Mouse (Mus musculus): Measurements from ENCODE around the gene Slc38a6.

Gene Slc38a6

GRCm38 (mm10) chr12:73324180-73324586, 37.6 kb downstream of the Slc38a6 start:
- DNase-seq (ENCODE audit: low spot score), result no peak

GRCm38 (mm10) chr12:73324742-73325141, 38.2 kb downstream of the Slc38a6 start:
- no peak for DNase-seq (ENCODE audit: low spot score)

DNA sequence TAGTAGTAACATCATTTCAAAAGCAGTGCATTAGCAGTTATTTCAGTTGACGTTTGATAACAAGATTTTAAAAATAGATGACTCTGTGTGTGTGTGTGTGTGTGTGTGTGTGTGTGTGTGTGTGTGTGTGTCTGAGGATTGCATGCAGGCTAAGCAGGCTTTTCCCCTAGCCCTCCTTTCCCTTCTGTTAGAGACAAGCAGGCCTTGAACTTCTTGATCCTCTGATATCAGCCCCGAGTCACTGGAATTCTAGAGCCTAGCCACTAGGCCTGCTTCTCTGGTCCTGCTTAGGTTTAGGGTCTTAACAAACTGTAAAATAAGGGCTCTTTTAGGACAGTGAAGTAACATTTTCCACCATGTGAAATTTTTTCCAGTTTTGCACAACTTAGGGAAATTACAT, 38.6 kb downstream of the Slc38a6 start:
- DNase-seq (ENCODE audit: low spot score), result no peak

DNA sequence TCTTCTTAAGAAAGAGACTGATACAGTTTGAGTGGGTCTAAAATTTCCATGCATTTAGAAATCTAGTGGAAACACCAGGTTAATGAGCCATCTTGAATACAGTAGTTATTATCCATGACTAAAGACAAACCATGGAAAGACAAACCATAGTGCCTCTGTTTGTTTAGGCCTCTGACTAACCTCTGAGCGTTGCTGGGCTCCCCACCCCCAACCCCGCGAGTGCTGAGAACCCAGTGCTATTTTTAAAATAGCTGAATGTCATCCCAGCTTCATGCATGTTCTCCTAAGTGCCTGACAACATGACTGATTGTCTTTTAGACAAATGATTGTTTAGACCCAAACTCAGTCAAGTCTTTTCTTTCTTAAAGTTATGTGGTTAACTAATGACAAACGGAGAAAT, 39.0 kb downstream of the Slc38a6 start:
- DNase-seq (ENCODE audit: low spot score), result no peak

GRCm38 (mm10) chr12:73327381-73327780, 40.8 kb downstream of the Slc38a6 start:
- no peak for DNase-seq (ENCODE audit: low spot score)

DNA sequence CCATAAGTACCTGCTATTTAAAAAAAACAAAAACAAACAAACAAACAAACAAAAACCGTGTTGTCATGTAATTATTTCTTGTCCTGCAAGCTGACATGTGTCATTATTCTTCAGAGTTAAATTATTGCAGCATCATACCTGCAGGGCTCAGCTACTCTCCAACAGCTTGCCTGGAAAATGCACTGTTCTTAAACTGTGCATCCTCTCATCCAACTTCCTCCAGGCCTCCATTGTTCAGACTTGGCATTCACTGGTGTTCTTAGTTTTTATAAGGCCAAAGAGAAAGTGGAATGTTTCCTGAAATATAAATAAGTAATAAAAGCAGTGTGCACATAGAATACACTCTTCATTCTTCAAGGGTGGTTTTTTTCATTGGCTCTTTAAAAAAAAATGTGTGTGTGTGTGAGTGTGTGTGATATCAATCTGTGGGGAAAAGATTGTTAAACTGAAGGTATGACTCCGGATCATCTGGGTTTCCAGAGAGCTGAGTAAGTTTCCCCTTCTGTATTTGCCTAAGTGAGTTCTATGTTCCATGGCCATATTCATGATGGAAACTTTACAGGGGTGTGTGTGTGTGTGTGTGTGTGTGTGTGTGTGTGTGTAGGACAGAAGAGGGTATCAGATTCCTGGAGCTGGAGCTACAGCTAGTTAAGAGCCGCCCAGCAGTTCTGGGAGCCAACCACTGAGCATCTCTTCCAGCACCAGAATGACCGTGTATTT, 42.0 kb downstream of the Slc38a6 start:
- no peak for DNase-seq (ENCODE audit: low spot score)

- no peak for DNase-seq (ENCODE audit: low spot score)
Observed at GRCm38 (mm10) chr12:73330236-73330635, 43.7 kb downstream of the Slc38a6 start.

GRCm38 (mm10) chr12:73332701-73333100, 46.1 kb downstream of the Slc38a6 start:
- no peak for DNase-seq (ENCODE audit: low spot score)

GRCm38 (mm10) chr12:73334051-73334551, 47.5 kb downstream of the Slc38a6 start:
- no peak for DNase-seq (ENCODE audit: low spot score)

GRCm38 (mm10) chr12:73337127-73337526, 50.5 kb downstream of the Slc38a6 start:
- no peak for DNase-seq (ENCODE audit: low spot score)

DNA sequence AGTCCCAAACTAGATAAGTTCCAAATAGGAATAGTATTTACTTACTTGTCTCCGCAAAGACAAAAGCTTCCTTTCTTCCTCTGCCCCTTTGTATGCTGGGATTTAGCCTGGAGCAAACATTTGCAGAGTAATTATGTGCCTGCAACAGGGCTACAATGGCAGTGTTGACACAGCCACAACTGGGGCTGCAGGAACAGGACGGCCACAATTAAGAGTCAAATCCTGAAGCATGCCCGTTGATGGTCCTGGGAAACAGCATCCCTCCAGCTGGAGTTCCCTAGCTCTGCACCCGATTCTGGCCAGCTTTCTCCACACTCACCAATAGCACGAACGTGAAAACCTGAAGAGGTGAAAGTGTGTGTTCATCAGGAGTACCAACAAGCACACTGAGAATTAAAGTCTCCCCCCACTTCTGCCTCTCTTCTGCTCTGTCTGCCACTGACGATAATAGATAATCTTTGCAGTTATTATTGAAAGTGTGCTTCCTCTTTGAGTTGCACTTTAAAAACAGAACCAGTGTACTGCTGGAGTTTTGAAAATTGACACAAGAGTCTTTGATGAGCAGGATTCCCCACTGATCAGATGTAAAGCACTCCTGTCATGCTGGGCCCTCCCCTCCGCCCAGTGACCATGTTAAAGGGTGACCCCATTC, 54.2 kb downstream of the Slc38a6 start:
- DNase-seq (ENCODE audit: low spot score), result no peak

DNA sequence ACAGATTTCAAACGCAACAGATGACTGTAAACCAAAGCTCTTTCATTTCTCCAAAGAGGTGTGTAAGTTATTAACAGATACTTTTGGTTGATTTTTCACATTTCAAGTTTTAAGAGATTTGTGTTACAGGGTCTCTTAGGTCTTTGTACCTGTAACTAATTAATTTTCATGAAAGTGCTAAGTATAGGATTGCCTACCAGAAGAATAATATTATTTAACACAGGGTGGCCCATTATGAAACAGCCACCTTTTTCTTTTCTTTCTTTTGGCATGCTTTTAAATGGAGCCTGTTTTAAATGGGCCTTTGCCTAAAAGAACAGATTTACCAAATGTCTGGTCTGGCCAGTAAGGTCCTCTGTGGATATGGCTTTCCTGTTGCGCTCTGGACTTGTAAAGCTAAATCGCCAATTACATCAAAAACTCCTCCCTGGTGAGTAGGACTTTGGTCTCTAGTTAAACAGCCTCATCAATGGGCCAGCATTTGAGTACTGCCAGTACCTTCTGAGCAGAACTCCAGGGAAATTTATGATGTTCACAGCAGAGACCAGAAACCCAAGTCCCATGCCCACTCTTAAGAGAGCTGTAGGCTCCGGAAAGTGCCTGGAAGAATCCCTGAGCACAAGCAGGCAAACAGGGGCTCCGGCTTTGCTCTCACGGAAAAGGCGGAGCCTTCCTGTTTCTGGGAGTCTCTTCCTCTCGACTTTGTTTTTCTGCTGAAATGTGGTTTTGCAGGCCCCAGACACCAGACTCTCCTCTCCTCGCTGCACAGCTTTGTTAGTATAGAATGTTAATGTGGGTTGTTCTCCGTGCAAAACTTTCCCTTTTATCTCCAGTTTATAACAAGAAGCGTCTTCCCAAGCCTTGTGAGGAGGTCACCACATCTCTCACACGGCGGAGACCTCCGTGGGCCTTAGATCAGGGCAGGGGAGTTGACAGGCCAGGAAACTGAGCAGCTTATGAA, 55.4 kb downstream of the Slc38a6 start:
- DNase-seq (ENCODE audit: low spot score), result no peak

DNA sequence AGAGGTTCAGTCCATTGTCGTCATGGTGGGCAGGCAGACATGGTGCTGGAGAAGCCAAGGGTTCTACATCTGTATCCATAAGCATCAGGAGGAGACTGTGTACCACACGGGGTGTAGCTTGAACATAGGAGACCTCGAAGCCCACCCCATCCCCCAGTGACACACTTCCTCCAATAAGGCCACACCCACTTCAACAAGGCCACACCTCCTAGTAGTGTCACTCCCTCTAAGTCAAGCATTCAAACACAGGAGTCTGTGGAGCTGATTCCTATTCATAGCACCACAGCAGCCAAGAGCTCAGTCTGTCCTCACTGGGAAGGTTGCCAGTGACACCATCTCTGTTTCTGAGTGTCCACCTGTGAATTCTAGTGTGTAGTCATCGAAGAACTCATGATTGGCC, 57.7 kb downstream of the Slc38a6 start:
- DNase-seq (ENCODE audit: low spot score), result no peak

GRCm38 (mm10) chr12:73345157-73345556, 58.6 kb downstream of the Slc38a6 start:
- DNase-seq (ENCODE audit: low spot score), result no peak

- no peak for DNase-seq (ENCODE audit: low spot score)
Observed at GRCm38 (mm10) chr12:73347202-73347601, 60.6 kb downstream of the Slc38a6 start.

GRCm38 (mm10) chr12:73350466-73350865, 63.9 kb downstream of the Slc38a6 start:
- DNase-seq (ENCODE audit: low spot score), result no peak

DNA sequence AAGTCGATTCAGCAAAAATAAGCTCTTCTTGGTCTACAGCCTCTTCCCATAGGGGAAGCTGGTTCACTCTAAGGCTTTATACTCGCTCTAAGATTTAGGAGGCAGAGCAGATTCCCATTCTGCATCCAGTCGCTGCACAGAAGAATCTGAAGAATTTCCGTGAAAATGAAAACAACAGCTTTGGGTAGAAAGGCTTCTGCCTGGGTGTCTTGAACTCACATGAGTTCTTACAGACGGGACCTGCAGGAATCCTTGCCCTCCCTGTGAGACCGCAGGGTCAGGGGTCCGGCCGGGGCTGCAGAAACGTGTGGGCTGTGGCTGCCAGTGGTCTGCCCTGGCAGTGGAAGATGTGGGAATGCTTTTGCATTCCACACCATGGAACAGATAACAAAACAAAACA, 64.4 kb downstream of the Slc38a6 start:
- DNase-seq (ENCODE audit: low spot score), result no peak

DNA sequence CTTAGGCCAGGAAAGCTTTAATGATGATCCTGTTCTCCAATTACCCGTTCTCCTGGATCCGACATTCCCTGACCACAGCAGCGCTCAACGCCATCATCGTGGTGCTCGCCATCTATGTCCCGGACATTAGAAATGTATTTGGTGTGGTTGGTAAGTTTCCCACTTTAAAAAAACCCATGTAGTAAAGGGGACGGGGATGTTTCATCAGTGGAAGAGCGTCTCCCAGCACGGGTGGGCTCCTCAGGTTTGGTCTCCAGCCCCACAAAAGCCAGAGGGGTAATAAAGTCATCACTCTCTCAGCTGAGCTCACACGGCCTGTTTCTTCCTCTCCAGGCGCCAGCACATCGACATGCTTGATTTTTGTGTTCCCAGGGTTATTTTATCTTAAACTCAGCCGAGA, 65.2 kb downstream of the Slc38a6 start:
- DNase-seq (ENCODE audit: low spot score), result no peak

DNA sequence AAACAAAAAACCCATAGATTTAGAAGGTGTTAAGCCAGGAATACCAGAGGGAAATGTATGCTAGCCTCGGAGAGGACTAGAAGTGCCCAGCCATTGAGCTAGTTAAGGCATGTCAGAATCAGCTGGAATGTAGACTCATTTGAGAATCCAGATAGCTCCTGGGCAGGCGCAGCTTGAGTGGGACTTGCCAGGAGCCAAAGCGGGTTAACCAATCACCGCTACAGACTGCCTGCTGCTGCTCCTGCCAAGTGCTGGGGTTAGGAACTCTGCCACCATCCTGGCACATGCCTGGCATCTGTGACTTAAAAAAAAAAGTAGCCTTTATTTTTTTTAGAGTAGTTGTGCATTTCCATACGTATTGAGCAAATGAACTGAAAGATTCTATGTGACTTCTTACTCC, 66.8 kb downstream of the Slc38a6 start:
- no peak for DNase-seq (ENCODE audit: low spot score)

GRCm38 (mm10) chr12:73354521-73354920, 67.9 kb downstream of the Slc38a6 start:
- DNase-seq (ENCODE audit: low spot score), result no peak

DNA sequence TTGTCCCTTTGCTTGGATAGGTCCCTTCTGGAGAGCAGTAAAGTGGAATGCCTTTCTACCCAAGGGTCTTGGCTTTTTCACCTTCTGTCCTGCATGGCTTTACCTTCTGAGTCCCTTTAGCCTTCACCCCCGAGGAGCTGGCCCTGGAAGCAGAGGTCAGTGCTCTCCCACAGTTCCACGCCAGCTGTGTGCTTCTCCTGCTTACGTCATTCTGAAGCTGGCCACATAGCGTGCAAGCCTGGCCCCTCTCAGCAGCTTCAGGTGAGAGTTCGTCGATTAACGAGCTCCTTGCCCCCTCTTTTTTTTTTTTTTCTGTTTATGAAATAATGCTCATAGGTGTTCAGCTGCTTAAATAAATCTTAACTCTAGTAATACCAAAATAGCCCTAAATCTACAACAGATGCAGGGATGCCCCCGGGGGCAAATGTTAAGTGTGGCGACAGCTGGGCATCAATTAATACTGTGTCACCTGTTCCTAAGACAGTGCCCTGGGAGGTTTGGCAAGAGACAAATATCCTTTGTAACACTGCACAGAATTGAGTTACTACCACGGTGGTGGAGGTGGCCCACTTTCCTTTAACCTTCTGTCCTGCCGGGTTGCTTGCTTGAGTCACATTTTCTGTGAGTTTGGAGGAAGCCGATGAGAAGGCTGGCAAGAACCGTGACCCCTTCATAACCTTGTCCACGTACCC, 68.7 kb downstream of the Slc38a6 start:
- no peak for DNase-seq (ENCODE audit: low spot score)

- DNase-seq (ENCODE audit: low spot score), result no peak
Observed at GRCm38 (mm10) chr12:73356696-73357095, 70.1 kb downstream of the Slc38a6 start.
